ENCODE assay signal across 12 mouse cellular contexts in the genomic region with DNA sequence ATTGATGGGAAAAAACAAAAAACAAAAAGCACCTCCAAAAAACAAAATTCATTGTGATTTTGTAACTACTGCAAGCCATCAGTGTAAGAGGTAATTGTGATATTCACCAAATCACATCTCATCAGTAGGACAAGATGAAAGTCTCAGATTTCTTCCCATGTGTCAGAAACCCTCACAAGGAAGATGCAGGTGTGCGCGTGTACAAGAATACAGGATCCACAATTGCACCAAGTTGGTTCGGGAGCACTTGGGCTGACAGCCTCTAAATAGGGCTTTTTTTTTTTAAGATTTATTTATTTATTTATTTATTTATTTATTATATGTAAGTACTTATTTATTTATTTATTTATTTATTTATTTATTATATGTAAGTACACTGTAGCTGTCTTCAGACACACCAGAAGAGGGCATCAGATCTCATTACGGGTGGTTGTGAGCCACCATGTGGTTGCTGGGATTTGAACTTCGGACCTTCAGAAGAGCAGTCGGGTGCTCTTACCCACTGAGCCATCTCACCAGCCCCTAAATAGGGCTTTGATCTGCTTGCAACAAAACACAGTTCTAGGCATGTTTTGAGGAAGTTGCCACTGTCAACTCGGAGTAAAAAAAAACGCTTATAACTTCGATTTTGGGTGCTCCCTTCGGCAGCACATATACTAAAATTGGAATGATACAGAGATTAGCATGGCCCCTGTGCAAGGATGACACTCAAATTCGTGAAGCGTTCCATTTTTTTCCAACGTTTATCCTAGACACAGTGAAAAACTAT. TPM values are rescaled to one million over a fixed set of nuclear protein-coding genes. Genes with fewer than 3 reads are reported as not detected.
DNase-seq lines count a peak whose midpoint lies in the region; ATAC-seq and TF ChIP-seq lines count a peak whose summit lies in the region.
"Not testable (repeated sequence)": the region's sequence is repeated elsewhere in the genome, so short reads cannot be mapped to it uniquely, and the experiment has no call there.
"Had no signal": no experiment of that assay in that cellular context is flagged by ENCODE, and none has a peak within 500 bp of the region (broad histone marks: within the 10 kb centered on the region; RNA-seq: fewer than 3 reads in every experiment).

No protein-coding gene starts in this region.

- intact Hi-C loops in gastrocnemius, adult 2 months (cut with DNase I); left cerebral cortex, adult 2 months (cut with DNase I): not testable (repeated sequence)

- WGBS in embryonic facial prominence, embryonic 12.5 days: 67% methylated on average over 13 of the region's 13 CpGs
- 72% methylated on average over 12 of the region's 13 CpGs for WGBS in hindbrain, embryonic 14.5 days
- 38% methylated on average over 12 of the region's 13 CpGs for WGBS in liver, postnatal 0 days (ENCODE audit: insufficient replicate concordance)
- 70% methylated on average over 13 of the region's 13 CpGs for WGBS in midbrain, embryonic 15.5 days
- 58% methylated on average over 13 of the region's 13 CpGs for WGBS in stomach, embryonic 15.5 days

- peaks cover 40% of the 10 kb centered on the region for H3K36me3 ChIP-seq in E14TG2a.4 (ENCODE audit: insufficient read depth, low read length)
- peaks cover 33% of the 10 kb centered on the region for H3K36me3 ChIP-seq in embryonic facial prominence, embryonic 12.5 days
- H3K36me3 ChIP-seq in hindbrain, embryonic 14.5 days (replicated peaks; ENCODE audit: control insufficient read depth, insufficient read depth): peaks cover 41% of the 10 kb centered on the region
- H3K36me3 ChIP-seq in liver, postnatal 0 days (replicated peaks; ENCODE audit: insufficient read depth, low read length): peaks cover 33% of the 10 kb centered on the region
- H3K36me3 ChIP-seq in midbrain, embryonic 15.5 days (replicated peaks): peaks cover 29% of the 10 kb centered on the region
- H3K36me3 ChIP-seq in stomach, embryonic 15.5 days: peaks cover 27% of the 10 kb centered on the region

- not testable (repeated sequence) for H3K9me3 ChIP-seq in E14TG2a.4 (ENCODE audit: low read length); embryonic facial prominence, embryonic 12.5 days; hindbrain, embryonic 14.5 days (ENCODE audit: control insufficient read depth, low read length); liver, postnatal 0 days (ENCODE audit: low read length); midbrain, embryonic 15.5 days; stomach, embryonic 15.5 days

- H3K4me1 ChIP-seq in E14TG2a.4 (replicated peaks; ENCODE audit: low read depth, low read length); embryonic facial prominence, embryonic 12.5 days; hindbrain, embryonic 14.5 days (replicated peaks; ENCODE audit: control insufficient read depth, insufficient read depth, low read length); stomach, embryonic 15.5 days: not testable (repeated sequence)
- peaks cover 11% of the 10 kb centered on the region for H3K4me1 ChIP-seq in liver, postnatal 0 days (ENCODE audit: insufficient read depth)
- peaks cover 12% of the 10 kb centered on the region for H3K4me1 ChIP-seq in midbrain, embryonic 15.5 days

- H3K27me3 ChIP-seq in E14TG2a.4 (ENCODE audit: insufficient read depth, low read length); embryonic facial prominence, embryonic 12.5 days; hindbrain, embryonic 14.5 days (ENCODE audit: control insufficient read depth, insufficient read depth, low read length); liver, postnatal 0 days (ENCODE audit: insufficient read depth, low read length); midbrain, embryonic 15.5 days (replicated peaks); stomach, embryonic 15.5 days (replicated peaks): not testable (repeated sequence)

- DNase-seq in gastrocnemius, adult 2 months; hindbrain, embryonic 14.5 days (ENCODE audit: low spot score); left cerebral cortex, adult 2 months (ENCODE audit: extremely low spot score in 1 of 2, low spot score in 2 of 2); liver, postnatal 0 days: not testable (repeated sequence)

- ATAC-seq in embryonic facial prominence, embryonic 12.5 days (ENCODE audit: insufficient number of reproducible peaks, insufficient read depth, low FRiP score, low TSS enrichment); hindbrain, embryonic 14.5 days (ENCODE audit: low FRiP score); liver, postnatal 0 days; midbrain, embryonic 15.5 days (replicated peaks); stomach, embryonic 15.5 days (ENCODE audit: insufficient read depth, low FRiP score, low read depth): not testable (repeated sequence)

- TF ChIP-seq CTCF in E14TG2a.4 (conservative IDR thresholded peaks at IDR 0.05; ENCODE audit: low read length); gastrocnemius, adult 2 months (IDR thresholded peaks at IDR 0.05); left cerebral cortex, adult 2 months (IDR thresholded peaks at IDR 0.05); liver, postnatal 0 days (IDR thresholded peaks at IDR 0.05; ENCODE audit: low read depth): not testable (repeated sequence)

- peak overlapping the region; percentile 80; the same call in 1 of the 2 replicates for H3K9ac ChIP-seq in embryonic facial prominence, embryonic 12.5 days
- peak overlapping the region; percentile 78 for H3K9ac ChIP-seq in hindbrain, embryonic 14.5 days
- H3K9ac ChIP-seq in liver, postnatal 0 days (replicated peaks): peak overlapping the region; percentile 92
- H3K9ac ChIP-seq in midbrain, embryonic 15.5 days: 0 out of 2 replicates have a peak overlapping the region, but pooled peaks have one; percentile 96
- H3K9ac ChIP-seq in stomach, embryonic 15.5 days: not testable (repeated sequence)

- H3K27ac ChIP-seq in embryonic facial prominence, embryonic 12.5 days; gastrocnemius, adult 2 months; hindbrain, embryonic 14.5 days; left cerebral cortex, adult 2 months; midbrain, embryonic 15.5 days; stomach, embryonic 15.5 days: not testable (repeated sequence)
- H3K27ac ChIP-seq in liver, postnatal 0 days (ENCODE audit: low read depth): peak overlapping the region; percentile 96; the same call in 1 of the 2 replicates

- peak overlapping the region; percentile 96 for H3K4me3 ChIP-seq in E14TG2a.4 (replicated peaks; ENCODE audit: low read length)
- H3K4me3 ChIP-seq in embryonic facial prominence, embryonic 12.5 days: peak overlapping the region; percentile 71
- peak overlapping the region; percentile 96 for H3K4me3 ChIP-seq in gastrocnemius, adult 2 months
- H3K4me3 ChIP-seq in hindbrain, embryonic 14.5 days (replicated peaks; ENCODE audit: low read length): peak overlapping the region; percentile 90
- H3K4me3 ChIP-seq in left cerebral cortex, adult 2 months: peak overlapping the region; percentile 96
- peak overlapping the region; percentile 95 for H3K4me3 ChIP-seq in liver, postnatal 0 days (ENCODE audit: low read depth, low read length)
- H3K4me3 ChIP-seq in midbrain, embryonic 15.5 days: peak overlapping the region; percentile 94
- H3K4me3 ChIP-seq in stomach, embryonic 15.5 days (replicated peaks): peak overlapping the region; percentile 61

- not testable (repeated sequence) for TF ChIP-seq EP300 in liver, postnatal 0 days (IDR thresholded peaks at IDR 0.05; ENCODE audit: low read depth)

- peak overlapping the region; percentile 52 for H3K4me2 ChIP-seq in embryonic facial prominence, embryonic 12.5 days (replicated peaks)
- peak overlapping the region; percentile 60 for H3K4me2 ChIP-seq in hindbrain, embryonic 14.5 days (replicated peaks)
- peak overlapping the region; percentile 67 for H3K4me2 ChIP-seq in liver, postnatal 0 days (ENCODE audit: low read depth, low read length)
- peak overlapping the region; percentile 53 for H3K4me2 ChIP-seq in midbrain, embryonic 15.5 days
- peak overlapping the region; percentile 43 for H3K4me2 ChIP-seq in stomach, embryonic 15.5 days

RNA-seq across cellular contexts. Expression of a gene that starts 1.1 kb away (rescaled TPM):
- polyA plus RNA-seq in embryonic facial prominence, embryonic 12.5 days (2016; fragmentation: Nextera tagmentation; extraction: Ambion mirVana): 95.2 and 96.2 TPM in 2 replicates
- 10 to 100 TPM; 39.7 to 43.7 TPM for total RNA-seq in gastrocnemius, adult 2 months (2021)
- 83.0 and 83.3 TPM in 2 replicates for polyA plus RNA-seq in hindbrain, embryonic 14.5 days (2014; fragmentation: Nextera tagmentation; extraction: Ambion mirVana)
- total RNA-seq in left cerebral cortex, adult 2 months (2021): 10 to 100 TPM; 40.9 to 43.0 TPM
- polyA plus RNA-seq in liver, postnatal 0 days (2015; fragmentation: Nextera tagmentation; extraction: Ambion mirVana): 30.5 and 31.5 TPM in 2 replicates
- polyA plus RNA-seq in midbrain, embryonic 15.5 days (2015; fragmentation: Nextera tagmentation; extraction: Ambion mirVana): 75.2 and 77.7 TPM in 2 replicates
- 68.4 and 76.6 TPM in 2 replicates for polyA plus RNA-seq in stomach, embryonic 15.5 days (2015; fragmentation: Nextera tagmentation; extraction: Ambion mirVana)

RNA-seq across cellular contexts. Expression of a gene that starts 12.9 kb away (rescaled TPM):
- polyA plus RNA-seq in embryonic facial prominence, embryonic 12.5 days (2016; fragmentation: Nextera tagmentation; extraction: Ambion mirVana): not detected in 2 replicates
- total RNA-seq in gastrocnemius, adult 2 months (2021): not detected
- polyA plus RNA-seq in hindbrain, embryonic 14.5 days (2014; fragmentation: Nextera tagmentation; extraction: Ambion mirVana): not detected in 2 replicates
- total RNA-seq in left cerebral cortex, adult 2 months (2021): 1 to 10 TPM; 1.1 to 2.2 TPM
- not detected in 2 replicates for polyA plus RNA-seq in liver, postnatal 0 days (2015; fragmentation: Nextera tagmentation; extraction: Ambion mirVana)
- not detected in 2 replicates for polyA plus RNA-seq in midbrain, embryonic 15.5 days (2015; fragmentation: Nextera tagmentation; extraction: Ambion mirVana)
- not detected in 2 replicates for polyA plus RNA-seq in stomach, embryonic 15.5 days (2015; fragmentation: Nextera tagmentation; extraction: Ambion mirVana)
- total RNA-seq: adrenal gland, postnatal 10 days; gastrocnemius, adult 18-20 months; heart, postnatal 14 days had no signal
- polyA plus RNA-seq: thymus, adult 2 months had no signal
